Mouse (Mus musculus): ENCODE results near the gene Tshz2. TPM values are rescaled to one million over a fixed set of nuclear protein-coding genes. Genes with fewer than 3 reads are reported as not detected.
A peak's percentile ranks its signal among the peaks of the same experiment; 100 is the strongest.

The Tshz2 gene
- polyA plus RNA-seq, 1 experiment from 2014 or later: 2.7 TPM

DNA sequence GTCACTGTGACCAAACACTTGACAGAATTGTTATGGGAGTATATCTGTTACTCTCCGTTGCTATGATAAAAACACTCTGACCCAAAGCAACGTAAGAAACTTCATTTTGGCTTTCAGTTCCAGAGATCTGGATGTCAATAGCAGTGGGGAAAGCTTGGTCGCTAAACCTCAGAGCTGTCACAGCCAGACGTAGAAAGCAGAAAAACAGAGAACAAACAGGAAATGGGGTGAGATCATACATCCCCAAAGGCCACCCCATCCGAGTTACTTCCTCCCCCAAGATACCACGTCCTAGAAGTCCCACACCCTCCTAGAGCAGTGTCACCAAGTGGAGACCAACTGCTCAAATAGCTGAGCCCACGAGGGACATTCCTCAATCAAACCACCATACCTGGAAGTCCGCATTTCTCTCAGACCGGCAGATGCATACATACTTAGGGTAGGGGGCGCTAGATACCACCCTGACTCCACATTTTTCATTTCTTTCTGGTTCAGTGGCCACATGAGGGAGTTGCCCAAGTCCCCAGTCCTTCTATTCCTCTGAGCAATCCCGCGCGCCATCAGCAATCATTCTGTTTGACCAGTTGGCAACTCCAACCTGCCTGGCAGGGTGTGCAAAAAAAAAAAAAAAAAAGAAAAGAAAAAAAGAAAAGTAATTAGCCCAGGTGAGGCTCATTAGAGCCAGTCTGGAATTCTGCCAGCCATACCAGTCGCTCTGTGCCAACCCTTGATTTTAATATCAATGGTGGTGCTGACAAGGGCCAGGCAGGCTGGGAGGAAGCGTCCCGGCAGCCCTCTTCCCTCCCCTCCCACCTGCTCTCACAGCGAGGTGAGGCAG is 326.1 kb downstream of the Tshz2 start:
- Histone ChIP-seq H3K9me3 (no peaks in the 10 kb centered on the region), H3K27me3 (replicated peaks; ENCODE audit: low read depth, poor library complexity, severe bottlenecking) (peaks cover 14% of the 10 kb centered on the region; the same call in 1 of the 2 replicates), H3K36me3 (replicated peaks) (no peaks in the 10 kb centered on the region), H3K4me3 (no peak overlapping the region), H3K27ac (replicated peaks) (no peak overlapping the region), H3K4me1 (peaks cover 20% of the 10 kb centered on the region)
- peak; percentile 18 for DNase-seq (ENCODE audit: low spot score)
- 34% methylated on average over 17 of the region's 17 CpGs for WGBS

DNA sequence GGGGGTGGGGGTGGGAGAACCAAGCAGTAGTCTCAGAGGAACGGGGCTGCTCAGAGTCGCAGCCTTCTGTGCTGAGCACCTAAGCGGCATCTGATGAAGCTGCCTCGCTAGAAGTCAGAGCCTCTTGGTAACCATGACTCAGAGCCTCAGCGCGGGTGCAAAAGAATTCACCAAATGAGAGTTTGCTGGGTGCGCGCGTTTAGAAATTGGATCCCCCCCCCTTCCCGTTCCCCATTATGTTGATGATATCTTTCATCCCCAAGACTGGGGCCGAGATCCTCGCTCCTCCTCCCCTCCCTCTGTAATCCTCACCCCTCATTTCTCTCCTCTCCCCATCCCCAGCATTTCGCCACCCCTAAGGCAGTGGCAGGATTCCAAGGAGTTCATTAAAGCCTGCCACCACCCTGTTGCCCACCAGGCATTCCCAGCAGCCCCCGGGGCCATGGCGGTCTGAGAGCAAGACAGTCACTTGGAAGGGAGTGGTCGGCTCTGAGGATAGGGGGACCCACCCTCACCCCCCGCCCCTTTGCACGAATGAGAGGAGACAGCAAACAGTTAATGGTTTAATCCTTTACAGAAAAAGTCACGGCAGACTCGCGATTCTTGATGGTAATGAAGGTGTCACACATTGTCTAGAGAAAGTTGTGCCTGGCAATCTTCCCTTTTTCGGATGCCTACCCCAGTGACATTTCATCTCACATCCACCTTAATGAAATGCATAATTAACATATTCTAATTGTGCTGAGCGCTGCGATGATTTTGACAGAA is 328.8 kb downstream of the Tshz2 start:
- no peaks in the 10 kb centered on the region for H3K9me3 ChIP-seq
- peak overlapping the region; percentile 53 for H3K4me3 ChIP-seq
- peaks cover 14% of the 10 kb centered on the region; the same call in 1 of the 2 replicates for H3K27me3 ChIP-seq (replicated peaks; ENCODE audit: low read depth, poor library complexity, severe bottlenecking)
- peaks cover 20% of the 10 kb centered on the region for H3K4me1 ChIP-seq
- DNase-seq (ENCODE audit: low spot score): peak; percentile 39
- H3K36me3 ChIP-seq (replicated peaks): no peaks in the 10 kb centered on the region
- WGBS: 28% methylated on average over 24 of the region's 24 CpGs
- peak overlapping the region; percentile 71 for H3K27ac ChIP-seq (replicated peaks)

DNA sequence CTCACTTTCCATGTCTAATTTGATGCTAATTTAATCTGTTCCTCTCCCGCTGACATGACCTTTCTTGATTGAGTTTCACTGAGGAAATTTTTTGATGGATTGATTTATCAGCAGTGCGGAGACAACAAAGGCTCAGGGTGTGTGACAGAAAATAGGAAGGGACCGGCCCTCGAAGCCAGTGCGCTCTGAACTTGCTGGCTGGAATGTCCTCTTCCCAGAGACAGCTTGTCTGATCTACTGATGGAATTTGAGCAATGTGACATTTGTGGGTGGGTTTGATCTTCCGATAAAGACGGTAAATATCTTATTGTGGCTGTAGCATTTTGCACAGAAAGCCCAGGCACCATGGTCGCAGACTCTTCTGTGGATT is 329.4 kb downstream of the Tshz2 start:
- Histone ChIP-seq H3K36me3 (replicated peaks) (no peaks in the 10 kb centered on the region), H3K9me3 (no peaks in the 10 kb centered on the region), H3K27me3 (replicated peaks; ENCODE audit: low read depth, poor library complexity, severe bottlenecking) (peaks cover 14% of the 10 kb centered on the region; the same call in 1 of the 2 replicates), H3K4me3 (peak overlapping the region; percentile 53), H3K27ac (replicated peaks) (no peak overlapping the region), H3K4me1 (peaks cover 20% of the 10 kb centered on the region)
- DNase-seq (ENCODE audit: low spot score): no peak
- 49% methylated on average over 8 of the region's 8 CpGs for WGBS

DNA sequence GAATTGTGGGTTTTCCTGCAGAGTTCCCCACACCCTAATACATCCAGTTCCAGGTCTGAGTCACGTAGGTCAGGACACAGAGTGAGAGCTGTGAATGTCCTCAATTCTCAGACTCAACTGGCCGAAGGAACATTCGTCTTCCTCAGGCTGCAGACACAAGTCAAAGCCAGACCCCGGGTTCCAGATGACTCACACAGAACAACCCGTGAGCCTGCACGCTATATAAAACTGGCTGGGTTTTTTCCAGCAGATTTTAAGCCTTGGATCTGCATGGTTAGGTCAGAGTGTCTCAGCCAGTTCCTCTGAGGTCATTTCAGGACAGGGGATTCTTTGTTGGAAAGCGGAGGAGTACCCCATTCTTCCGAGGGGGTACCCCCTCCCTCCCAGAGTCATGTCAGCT is 330.0 kb downstream of the Tshz2 start:
- Histone ChIP-seq H3K27me3 (replicated peaks; ENCODE audit: low read depth, poor library complexity, severe bottlenecking) (peaks cover 14% of the 10 kb centered on the region; the same call in 1 of the 2 replicates), H3K27ac (replicated peaks) (no peak overlapping the region), H3K4me1 (peaks cover 20% of the 10 kb centered on the region), H3K36me3 (replicated peaks) (no peaks in the 10 kb centered on the region), H3K9me3 (no peaks in the 10 kb centered on the region), H3K4me3 (no peak overlapping the region)
- DNase-seq (ENCODE audit: low spot score): no peak
- whole genome bisulfite sequencing: 84% methylated on average over 8 of the region's 8 CpGs

DNA sequence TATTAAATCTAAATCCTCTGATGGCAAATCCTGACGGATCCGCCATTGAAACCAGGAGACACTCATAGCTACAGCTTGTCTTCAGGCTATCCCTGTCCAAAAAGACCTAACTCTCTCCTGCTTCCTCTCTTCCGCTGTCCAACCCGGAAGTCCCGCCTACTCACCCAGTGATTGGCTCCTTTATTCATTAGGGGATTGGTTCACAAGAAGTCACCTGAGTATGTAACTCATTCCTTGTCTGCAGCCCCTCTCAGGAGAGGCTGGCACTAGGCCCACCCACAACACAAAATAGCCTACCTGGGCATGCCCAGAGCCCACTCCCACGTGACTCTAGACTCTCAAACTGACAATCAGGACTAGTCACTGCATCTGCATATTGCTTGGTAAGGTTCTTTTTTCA is 337.7 kb downstream of the Tshz2 start:
- no peak for DNase-seq (ENCODE audit: low spot score)
- Histone ChIP-seq H3K36me3 (replicated peaks) (no peaks in the 10 kb centered on the region), H3K9me3 (no peaks in the 10 kb centered on the region; the same call in 1 of the 2 replicates), H3K27me3 (replicated peaks; ENCODE audit: low read depth, poor library complexity, severe bottlenecking) (no peaks in the 10 kb centered on the region), H3K4me1 (no peaks in the 10 kb centered on the region), H3K27ac (replicated peaks) (no peak overlapping the region), H3K4me3 (no peak overlapping the region)
- 88% methylated on average over 6 of the region's 6 CpGs for WGBS

DNA sequence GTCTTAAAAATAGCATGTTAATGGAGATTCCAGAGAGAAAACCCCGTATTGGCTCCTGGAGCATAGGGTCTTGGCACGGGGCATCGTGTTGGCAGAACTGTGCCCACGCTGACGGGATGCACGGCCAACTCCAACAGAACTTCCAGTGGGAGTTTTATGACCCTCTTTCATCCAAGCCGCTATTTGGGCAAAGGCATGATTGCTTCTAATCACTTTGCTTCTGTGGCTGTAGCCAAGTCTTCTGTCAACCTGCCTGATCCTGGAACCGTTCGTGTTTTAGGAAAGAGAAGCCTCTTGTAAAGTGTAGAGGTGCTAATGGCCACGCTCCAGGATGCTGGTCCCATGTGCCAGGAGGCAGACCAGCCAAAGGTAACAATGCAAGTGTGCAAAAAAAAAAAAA is 350.1 kb downstream of the Tshz2 start:
- no peaks in the 10 kb centered on the region for H3K9me3 ChIP-seq
- H3K27me3 ChIP-seq (replicated peaks; ENCODE audit: low read depth, poor library complexity, severe bottlenecking): no peaks in the 10 kb centered on the region
- no peaks in the 10 kb centered on the region for H3K36me3 ChIP-seq (replicated peaks)
- no peak overlapping the region for H3K27ac ChIP-seq (replicated peaks)
- no peaks in the 10 kb centered on the region for H3K4me1 ChIP-seq
- no peak for DNase-seq (ENCODE audit: low spot score)
- WGBS: 93% methylated on average over 10 of the region's 10 CpGs
- no peak overlapping the region for H3K4me3 ChIP-seq

DNA sequence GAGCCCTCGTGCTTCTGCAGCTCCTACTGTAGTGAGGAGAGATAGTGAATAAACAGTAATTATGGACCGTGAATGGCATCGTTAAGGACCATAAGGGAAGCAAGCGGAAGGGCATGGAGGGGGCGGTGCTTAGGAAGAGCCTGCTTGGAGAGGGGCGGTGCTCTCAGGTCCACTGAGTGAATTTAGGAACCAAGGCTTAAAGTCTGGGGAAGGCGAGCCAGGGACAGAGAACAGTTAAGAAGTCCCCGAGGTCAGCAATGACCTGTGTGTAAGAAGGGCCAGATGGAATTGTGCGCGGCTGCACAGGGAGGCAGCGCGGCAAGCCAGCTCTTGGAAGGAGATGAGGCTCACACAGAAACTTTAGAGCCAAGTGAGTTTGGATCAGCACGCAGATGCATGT is 354.4 kb downstream of the Tshz2 start:
- DNase-seq (ENCODE audit: low spot score): no peak
- no peaks in the 10 kb centered on the region for H3K27me3 ChIP-seq (replicated peaks; ENCODE audit: low read depth, poor library complexity, severe bottlenecking)
- no peak overlapping the region for H3K27ac ChIP-seq (replicated peaks)
- WGBS: 71% methylated on average over 13 of the region's 13 CpGs
- H3K4me1 ChIP-seq: no peaks in the 10 kb centered on the region
- no peaks in the 10 kb centered on the region for H3K36me3 ChIP-seq (replicated peaks)
- no peaks in the 10 kb centered on the region for H3K9me3 ChIP-seq
- H3K4me3 ChIP-seq: no peak overlapping the region

DNA sequence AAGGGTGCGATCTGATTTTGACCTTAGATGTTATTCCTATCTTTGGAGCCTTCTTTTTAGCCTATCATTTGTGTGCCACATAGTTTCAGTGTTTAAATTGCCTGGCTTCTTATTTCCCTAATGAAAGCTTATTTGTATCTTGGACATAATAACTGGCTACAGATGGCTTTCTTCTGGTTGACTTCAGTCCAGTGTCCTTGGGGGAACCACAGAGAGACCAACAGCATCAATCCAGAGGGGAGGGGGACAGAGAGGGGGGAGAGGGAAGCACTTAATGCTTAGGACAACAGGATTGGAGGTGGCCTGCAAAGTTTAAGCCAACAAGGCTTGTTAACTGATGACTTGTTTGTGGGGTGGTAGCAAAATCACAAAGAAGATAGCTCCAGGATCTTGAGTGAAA is 356.4 kb downstream of the Tshz2 start:
- no peaks in the 10 kb centered on the region for H3K9me3 ChIP-seq

DNA sequence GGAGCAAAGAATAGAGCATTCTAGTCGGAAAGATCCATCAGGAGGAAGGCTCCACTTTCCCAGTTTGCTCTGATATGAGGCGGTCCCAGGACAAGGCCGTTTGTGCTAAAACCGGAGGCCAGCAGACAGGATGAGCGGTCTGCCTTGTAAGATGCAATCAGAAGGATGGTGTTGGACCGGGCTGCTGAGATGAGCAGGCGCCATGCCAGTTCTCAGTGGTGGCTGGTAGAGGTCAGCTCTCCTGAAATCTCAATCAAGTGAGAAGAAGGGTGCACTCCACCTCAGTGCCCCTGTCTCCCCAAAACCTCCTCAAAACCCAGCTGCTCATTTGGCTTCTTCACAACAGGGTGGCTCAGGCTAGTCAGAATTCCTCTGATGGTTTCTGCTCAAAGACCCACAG is 358.2 kb downstream of the Tshz2 start:
- DNase-seq (ENCODE audit: low spot score): no peak
- Histone ChIP-seq H3K4me3 (no peak overlapping the region), H3K9me3 (no peaks in the 10 kb centered on the region), H3K27ac (replicated peaks) (no peak overlapping the region), H3K36me3 (replicated peaks) (no peaks in the 10 kb centered on the region), H3K4me1 (peaks cover 9% of the 10 kb centered on the region), H3K27me3 (replicated peaks; ENCODE audit: low read depth, poor library complexity, severe bottlenecking) (peaks cover 10% of the 10 kb centered on the region)
- 92% methylated on average over 7 of the region's 7 CpGs for WGBS

More for the DNA sequence above, 356.4 kb downstream of the Tshz2 start:
- Histone ChIP-seq H3K27me3 (replicated peaks; ENCODE audit: low read depth, poor library complexity, severe bottlenecking) (no peaks in the 10 kb centered on the region), H3K27ac (replicated peaks) (no peak overlapping the region), H3K36me3 (replicated peaks) (no peaks in the 10 kb centered on the region), H3K4me3 (no peak overlapping the region), H3K4me1 (no peaks in the 10 kb centered on the region)
- DNase-seq (ENCODE audit: low spot score): no peak
- 98% methylated on average over 1 of the region's 1 CpGs for WGBS

DNA sequence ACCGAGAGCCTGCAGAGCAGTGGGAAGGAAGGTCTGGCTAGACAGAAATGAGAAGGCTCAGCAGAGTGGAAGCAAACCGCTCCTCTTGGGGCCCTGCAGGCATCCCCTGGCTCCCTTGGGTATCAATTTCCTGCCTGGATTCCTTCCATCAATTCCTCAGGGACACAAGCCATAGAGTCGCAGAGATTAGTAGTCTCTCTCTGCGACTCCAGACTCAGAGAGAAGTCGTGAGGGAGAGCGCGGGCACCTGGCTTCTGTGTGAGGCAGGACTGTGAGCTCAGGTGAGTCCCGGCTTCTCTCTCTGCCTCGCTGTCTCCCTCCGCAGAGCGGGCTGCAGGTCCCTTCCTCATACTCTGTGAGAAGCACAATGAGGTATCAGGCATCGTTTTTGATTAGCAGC is 363.2 kb downstream of the Tshz2 start:
- H3K9me3 ChIP-seq: no peaks in the 10 kb centered on the region
- 34% methylated on average over 12 of the region's 12 CpGs for WGBS
- peak overlapping the region; percentile 19; the same call in 1 of the 2 replicates for H3K4me3 ChIP-seq
- peak; percentile 33 for DNase-seq (ENCODE audit: low spot score)
- H3K36me3 ChIP-seq (replicated peaks): no peaks in the 10 kb centered on the region
- H3K27ac ChIP-seq (replicated peaks): peak overlapping the region; percentile 51
- peaks cover 52% of the 10 kb centered on the region for H3K4me1 ChIP-seq
- H3K27me3 ChIP-seq (replicated peaks; ENCODE audit: low read depth, poor library complexity, severe bottlenecking): peaks cover 14% of the 10 kb centered on the region

DNA sequence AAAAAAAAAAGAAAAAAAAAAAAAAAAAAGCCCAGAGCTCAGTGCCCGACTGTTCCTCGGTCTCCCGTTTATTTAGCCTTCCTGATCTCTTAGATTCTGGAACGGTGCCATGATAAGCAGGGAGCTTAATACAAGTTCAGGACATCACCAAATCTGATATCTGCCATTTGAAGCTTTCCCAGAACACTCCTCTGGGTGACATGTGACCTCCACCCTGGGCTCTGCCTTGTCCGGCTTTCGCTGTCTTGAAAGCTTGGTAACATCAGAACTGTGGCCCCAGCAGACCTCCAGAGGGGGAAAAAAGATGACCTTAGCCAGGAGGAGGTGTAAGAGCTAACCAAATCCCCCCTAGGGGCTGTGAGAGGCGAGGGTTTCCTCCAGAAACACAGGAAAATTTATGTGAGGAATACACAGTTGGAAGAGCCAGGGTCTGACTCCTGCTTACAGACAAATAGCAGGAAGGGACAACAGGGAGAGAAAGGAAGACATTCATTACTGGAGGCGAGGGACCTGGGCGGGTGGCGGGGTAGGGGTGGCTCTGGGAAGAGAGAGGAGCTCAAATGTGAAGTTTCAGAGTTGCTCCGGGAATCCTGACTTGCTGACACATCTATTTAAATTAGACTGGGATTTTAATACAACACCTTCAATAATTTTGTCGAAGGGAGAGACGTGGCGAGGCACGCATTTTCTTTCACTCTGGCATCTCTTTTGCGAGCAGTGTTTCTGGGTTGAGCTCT is 363.9 kb downstream of the Tshz2 start:
- Histone ChIP-seq H3K4me1 (peaks cover 52% of the 10 kb centered on the region), H3K27ac (replicated peaks) (peak overlapping the region; percentile 54), H3K9me3 (no peaks in the 10 kb centered on the region), H3K4me3 (no peak overlapping the region), H3K36me3 (replicated peaks) (no peaks in the 10 kb centered on the region), H3K27me3 (replicated peaks; ENCODE audit: low read depth, poor library complexity, severe bottlenecking) (peaks cover 14% of the 10 kb centered on the region)
- WGBS: 47% methylated on average over 16 of the region's 16 CpGs
- peak; percentile 31 for DNase-seq (ENCODE audit: low spot score)

DNA sequence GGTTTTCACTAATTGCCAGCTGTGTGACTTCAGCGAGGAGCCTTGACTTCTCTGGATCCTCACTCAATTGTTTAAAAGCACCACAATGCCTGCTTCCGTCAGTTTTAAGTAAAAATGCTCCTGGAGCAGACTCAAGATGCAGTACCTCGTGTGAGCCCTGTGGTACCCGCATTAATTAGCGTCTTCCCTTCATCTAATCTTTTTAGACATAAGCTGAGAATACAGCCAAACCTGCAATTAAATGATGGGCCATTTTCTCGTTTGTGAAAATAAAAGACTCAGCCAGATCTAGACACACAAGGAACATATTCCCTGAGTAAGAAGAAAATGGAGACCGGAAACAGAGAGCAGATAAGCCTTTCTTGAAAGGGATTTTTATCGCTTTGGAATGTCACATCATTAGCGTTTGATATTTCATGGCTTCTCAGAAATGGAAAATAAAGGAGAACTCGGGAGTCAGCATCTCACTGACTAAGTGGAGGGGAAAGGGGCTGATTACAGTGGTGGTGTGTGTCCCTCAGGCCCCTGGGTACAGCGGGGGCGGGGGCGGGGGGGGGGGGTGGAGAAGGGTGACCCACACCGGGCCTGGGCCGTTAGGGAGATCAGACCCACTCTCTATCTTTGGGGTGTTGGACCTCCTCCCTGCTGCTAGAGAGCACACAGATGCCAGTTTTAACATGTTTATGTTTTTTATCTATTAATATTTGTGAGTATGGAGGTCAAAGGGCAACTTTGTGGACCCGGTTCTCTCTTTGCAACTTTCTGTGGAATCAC is 364.6 kb downstream of the Tshz2 start:
- H3K36me3 ChIP-seq (replicated peaks): no peaks in the 10 kb centered on the region
- no peaks in the 10 kb centered on the region for H3K9me3 ChIP-seq
- peaks cover 53% of the 10 kb centered on the region for H3K4me1 ChIP-seq
- no peak for DNase-seq (ENCODE audit: low spot score)
- no peak overlapping the region for H3K4me3 ChIP-seq
- 70% methylated on average over 16 of the region's 16 CpGs for WGBS
- no peak overlapping the region for H3K27ac ChIP-seq (replicated peaks)
- peaks cover 14% of the 10 kb centered on the region for H3K27me3 ChIP-seq (replicated peaks; ENCODE audit: low read depth, poor library complexity, severe bottlenecking)

All from embryonic facial prominence, embryonic 10.5 days (tissue).